Mouse (Mus musculus) heart, postnatal 25 days (tissue): ENCODE measurements around the gene Htt. TPM values are rescaled to one million over a fixed set of nuclear protein-coding genes. Genes with fewer than 3 reads are reported as not detected.
A peak's percentile ranks its signal among the peaks of the same experiment; 100 is the strongest.

Experiments used
- DNase-seq: peaks from one replicate; pipeline ENCODE4 v3.0.0; 2022; ENCODE audit warnings: low spot score
- intact Hi-C: fragments of 180-260 bp; cut with DNase I; formaldehyde crosslinking; loops from one replicate; pipeline ENCODE4 v1.15.1; 2025
- total RNA-seq, 2 experiments: library from RNA; stranded (reverse); gene quantifications; 2 replicates each; pipeline ENCODE4 v1.2.3; 2021

The Htt gene
- total RNA-seq, 2 experiments from 2014 or later: 12.7 to 12.9 TPM

DNA sequence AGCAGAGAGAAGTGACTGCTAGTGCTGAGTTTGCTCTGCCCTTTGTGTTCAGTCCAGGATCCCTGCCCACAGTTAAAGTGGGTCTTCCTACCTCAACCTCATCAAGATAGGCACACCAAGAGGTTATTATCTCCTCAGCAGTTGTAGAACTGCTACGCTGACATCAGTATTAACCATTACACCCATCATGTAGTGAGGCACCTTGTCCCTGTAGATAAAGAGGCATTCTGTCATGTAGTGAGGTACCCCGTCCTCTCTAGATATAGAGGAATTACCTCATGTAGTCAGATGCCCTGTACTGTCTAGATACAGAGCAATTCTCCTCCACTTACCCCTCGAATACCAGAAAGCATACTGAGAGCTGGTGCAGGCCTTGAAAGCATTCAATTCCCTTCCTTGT is 119.5 kb downstream of the Htt start:
- no peak for DNase-seq
- intact Hi-C loops: no loop called here

DNA sequence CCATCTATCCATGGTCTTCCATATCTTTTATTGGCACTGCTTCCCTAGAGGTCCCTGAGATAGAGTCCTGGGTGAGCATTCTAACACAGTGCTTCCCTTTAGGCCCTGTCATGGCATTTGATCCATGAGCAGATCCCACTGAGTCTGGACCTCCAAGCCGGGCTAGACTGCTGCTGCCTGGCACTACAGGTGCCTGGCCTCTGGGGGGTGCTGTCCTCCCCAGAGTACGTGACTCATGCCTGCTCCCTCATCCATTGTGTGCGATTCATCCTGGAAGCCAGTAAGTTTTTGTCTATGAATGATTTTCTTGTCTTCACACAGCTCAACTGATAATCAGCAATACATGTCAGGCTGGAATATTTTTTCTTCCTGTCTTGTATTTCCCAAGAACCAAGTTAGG is 123.7 kb downstream of the Htt start:
- intact Hi-C loops: no loop called here
- no peak for DNase-seq

- DNase-seq: no peak
Observed at GRCm38 (mm10) chr5:34889252-34889651, 127.7 kb downstream of the Htt start.

GRCm38 (mm10) chr5:34896697-34897453 is 135.3 kb downstream of the Htt start:
- intact Hi-C loops: no loop called here
- DNase-seq: no peak

More at GRCm38 (mm10) chr5:34889252-34889651, 127.7 kb downstream of the Htt start:
- intact Hi-C loops: no loop called here

GRCm38 (mm10) chr5:34899787-34900469 is 138.4 kb downstream of the Htt start:
- DNase-seq: no peak
- intact Hi-C loops: no loop called here

DNA sequence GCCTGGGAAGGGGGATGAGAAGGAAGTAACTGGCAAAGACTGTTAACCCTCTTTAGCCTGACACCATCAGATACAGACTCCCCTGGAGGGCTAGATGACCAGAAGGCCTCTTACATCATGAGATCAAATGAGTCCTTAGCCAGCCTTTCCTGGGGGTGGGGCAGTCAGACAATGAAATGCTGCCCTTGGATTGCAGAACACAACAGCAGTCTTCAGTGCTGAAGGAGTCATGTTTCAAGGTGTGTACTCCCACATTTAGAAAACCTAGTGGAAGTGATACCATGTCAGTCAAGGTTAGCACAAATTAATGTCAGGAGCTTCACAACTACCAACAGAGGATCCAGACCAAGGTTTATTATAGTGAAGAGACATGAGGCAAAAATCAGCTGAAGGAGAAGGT is 140.8 kb downstream of the Htt start:
- no peak for DNase-seq
- intact Hi-C loops: no loop called here

DNA sequence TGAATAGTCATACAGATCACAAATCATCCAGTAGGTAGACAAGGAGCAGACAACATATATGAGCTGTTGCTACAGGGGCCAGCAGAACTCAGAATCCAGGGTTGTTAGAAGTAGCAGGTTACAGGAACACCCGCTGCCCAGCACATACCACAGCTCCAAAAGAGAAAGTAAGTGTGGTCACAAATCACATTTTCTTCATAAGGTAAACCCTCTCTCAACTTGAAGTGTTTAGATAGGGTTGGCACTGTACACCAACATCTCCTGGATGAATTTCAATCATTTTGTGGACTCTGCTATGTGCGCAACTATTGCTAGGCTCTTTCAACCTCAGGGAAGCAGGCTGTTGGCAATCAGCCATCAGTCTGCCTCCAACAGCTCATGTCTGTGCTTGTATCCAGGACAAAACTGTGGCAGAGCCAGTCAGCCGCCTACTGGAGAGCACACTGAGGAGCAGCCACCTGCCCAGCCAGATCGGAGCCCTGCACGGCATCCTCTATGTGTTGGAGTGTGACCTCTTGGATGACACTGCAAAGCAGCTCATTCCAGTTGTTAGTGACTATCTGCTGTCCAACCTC is 141.4 kb downstream of the Htt start:
- DNase-seq: no peak

DNA sequence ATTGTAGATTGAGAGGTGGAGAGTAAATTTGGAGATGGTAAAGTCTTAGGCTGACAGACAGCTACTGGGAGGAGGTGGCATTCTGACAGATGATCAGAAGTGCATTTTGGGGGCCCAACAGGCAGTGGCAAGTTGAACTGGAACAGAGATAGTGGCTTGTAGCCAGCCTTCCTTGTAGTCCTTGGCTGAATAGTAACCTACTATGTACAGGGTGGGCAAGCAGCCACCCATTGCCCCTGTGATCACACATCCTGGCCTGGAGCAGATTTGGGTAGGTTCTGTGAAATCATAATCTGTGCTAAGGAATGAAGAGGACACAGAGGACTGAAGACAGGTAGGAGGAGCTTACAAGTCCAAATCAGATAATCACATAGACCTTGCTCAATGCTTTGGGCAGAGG is 142.9 kb downstream of the Htt start:
- no peak for DNase-seq
- intact Hi-C loops: no loop called here

More for the DNA sequence above, 141.4 kb downstream of the Htt start:
- intact Hi-C loops: no loop called here

GRCm38 (mm10) chr5:34907230-34907629 is 145.7 kb downstream of the Htt start:
- no peak for DNase-seq
- intact Hi-C loops: no loop called here

DNA sequence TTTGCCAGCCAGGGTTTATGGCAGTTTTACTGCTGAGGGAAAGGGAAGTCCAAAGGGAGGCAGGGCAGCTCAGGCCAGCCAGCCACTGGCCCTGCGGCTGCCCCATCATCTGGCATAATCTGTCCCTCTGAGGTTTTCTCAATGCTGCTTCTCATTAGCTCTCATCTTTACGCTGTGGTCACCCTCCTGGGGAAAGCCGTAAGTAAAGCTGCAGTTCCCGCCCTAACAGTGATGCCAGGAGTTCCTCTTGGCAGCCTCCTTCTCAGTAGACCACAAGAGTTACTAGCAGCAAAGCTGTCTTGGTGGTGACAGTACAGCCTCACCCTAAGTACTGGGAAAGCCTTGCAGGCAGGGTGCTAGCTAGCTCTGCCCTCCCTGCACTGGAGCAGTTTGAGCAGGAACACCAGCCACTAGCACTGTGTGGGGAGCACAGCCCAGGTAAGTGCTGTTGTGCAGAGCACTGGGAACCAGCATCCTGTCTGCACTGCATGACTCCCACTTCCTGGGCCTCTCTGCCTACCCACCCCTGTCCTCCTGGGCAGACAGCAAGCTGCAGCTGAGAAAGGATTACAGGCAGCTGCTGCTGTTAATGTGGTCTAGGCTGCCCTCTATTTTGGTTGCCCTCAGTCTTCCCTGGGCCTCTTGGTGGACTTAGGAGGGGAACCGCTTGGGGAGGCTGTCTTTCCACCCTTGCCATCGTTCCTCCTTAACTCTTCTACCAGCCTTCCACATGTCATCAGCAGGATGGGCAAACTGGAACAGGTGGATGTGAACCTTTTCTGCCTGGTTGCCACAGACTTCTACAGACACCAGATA is 146.6 kb downstream of the Htt start, which contains the start of gene Msantd1:
Gene Msantd1 (plus strand): TSS at position 103 of the 816 bp plus-strand sequence.
- no peak for DNase-seq
- intact Hi-C loops: no loop called here

DNA sequence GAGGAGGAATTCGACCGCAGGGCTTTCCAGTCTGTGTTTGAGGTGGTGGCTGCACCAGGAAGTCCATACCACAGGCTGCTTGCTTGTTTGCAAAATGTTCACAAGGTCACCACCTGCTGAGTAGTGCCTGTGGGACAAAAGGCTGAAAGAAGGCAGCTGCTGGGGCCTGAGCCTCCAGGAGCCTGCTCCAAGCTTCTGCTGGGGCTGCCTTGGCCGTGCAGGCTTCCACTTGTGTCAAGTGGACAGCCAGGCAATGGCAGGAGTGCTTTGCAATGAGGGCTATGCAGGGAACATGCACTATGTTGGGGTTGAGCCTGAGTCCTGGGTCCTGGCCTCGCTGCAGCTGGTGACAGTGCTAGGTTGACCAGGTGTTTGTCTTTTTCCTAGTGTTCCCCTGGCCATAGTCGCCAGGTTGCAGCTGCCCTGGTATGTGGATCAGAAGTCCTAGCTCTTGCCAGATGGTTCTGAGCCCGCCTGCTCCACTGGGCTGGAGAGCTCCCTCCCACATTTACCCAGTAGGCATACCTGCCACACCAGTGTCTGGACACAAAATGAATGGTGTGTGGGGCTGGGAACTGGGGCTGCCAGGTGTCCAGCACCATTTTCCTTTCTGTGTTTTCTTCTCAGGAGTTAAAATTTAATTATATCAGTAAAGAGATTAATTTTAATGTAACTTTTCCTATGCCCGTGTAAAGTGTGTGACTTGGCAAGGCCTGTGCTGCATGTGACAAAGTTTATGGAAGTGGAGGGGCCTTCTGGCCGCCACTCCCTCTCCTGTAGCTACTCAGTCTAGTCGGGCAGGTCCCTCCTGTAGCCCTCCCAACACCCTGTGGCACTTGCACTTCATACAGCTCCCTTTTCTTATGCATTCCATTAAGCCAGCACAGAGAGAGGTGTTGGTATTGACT is 147.4 kb downstream of the Htt start:
- intact Hi-C loops: no loop called here
- no peak for DNase-seq

- no peak for DNase-seq
- intact Hi-C loops: no loop called here
Observed at GRCm38 (mm10) chr5:34909634-34910503, 148.3 kb downstream of the Htt start.

DNA sequence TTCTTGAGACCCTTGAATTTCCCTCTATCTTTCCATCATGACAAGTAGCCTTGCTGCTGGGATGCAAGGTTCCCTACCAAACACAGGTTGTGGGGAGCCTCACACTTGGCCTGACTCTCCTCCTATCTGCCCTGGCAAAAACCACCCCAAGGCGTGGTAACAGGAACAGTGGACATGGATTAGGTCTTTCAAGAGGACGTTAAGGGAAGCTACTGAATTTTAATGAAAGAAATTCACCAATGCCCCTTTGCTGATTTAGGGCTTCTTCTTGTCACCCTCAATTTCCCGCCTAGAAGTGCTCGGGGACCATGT is 148.9 kb downstream of the Htt start:
- intact Hi-C loops: no loop called here
- no peak for DNase-seq

DNA sequence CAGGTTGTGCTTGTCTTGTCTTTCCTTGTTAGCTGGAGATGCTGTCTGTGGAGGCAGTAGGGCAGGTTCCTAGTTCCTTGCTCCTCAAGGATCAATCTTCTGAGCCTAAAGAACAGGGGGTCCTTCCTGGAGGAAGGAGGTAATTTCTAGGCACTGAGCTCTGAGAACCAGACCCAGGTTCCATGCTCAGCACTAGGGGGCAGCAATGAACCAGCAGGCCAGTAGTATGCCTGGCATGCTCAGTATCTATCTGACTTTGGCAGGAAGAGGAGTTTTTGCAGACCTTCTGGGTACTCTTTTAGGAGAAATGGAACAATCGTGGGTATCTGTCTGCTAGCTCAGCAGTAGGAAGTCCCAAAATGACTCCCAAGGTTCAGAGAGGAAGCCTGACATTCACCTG is 154.3 kb downstream of the Htt start:
- peak; percentile 31 for DNase-seq
- intact Hi-C loops: loop anchor here (1.0 kb wide), 3 partner anchors 70 to 128 kb away; no protein-coding TSS in a partner anchor

DNA sequence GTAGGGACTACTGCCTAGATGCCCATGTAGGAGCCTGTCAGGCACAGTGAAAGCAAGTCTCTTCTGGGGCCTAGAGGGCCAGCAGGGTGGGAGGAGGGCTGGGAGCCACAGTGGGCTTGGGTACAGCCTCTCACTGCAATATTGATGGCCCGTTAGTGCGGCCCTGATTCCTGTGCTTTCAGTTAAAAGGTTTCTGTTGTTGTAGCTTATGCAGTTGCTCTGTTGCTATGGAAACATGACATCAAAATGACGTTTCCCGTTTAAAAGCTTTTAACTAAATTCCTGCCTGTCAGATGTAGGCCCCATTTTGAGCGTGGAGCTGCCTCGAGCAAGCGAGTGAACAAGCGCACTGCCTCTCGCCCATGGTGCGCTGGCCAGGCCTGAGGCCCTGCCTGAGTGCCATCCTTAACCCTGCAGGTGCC is 155.7 kb downstream of the Htt start:
- intact Hi-C loops: no loop called here
- DNase-seq: no peak

DNA sequence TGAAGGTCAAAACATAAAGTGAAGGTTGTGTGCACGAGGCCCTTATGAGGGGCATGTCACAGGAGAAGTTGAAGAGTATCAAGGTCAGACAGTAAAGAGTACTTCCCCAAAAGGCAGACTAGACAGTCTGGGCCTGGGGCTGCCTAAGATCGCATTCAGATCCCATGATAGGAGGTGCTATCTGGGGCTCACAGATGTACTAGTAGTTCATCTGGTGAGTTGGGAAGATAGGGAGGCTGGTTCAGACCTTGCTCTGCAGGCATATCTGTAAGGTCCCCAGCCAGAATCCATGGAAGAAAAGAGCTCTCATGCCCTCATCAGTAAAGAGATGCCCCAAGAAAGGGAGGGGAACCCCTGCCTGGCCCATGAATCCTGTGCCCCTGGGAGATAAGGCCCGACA is 157.2 kb downstream of the Htt start:
- intact Hi-C loops: no loop called here
- no peak for DNase-seq

DNA sequence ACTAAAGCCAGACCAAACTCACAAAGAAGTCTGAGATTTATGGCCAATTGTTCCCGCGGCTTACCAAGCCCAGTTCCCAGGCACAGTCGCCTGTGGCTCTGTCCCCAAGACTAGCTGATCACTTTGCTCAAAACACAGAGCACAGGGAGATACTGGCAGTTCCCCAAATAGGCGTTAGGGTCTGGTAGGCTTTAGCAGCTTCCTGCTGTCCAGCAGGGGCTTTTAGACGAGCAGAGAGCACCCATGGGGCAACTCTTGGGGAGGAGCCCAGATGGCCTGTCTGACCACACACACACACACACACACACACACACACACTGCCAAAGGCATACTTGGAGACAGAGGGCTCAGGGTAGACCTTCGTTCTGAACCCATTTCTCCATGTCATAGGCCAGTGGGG is 161.0 kb downstream of the Htt start:
- DNase-seq: no peak
- intact Hi-C loops: no loop called here

- DNase-seq: no peak
- intact Hi-C loops: no loop called here
Observed at GRCm38 (mm10) chr5:34923920-34924319, 162.4 kb downstream of the Htt start.
